ENCODE assay signal across 8 mouse cellular contexts in the genomic region with DNA sequence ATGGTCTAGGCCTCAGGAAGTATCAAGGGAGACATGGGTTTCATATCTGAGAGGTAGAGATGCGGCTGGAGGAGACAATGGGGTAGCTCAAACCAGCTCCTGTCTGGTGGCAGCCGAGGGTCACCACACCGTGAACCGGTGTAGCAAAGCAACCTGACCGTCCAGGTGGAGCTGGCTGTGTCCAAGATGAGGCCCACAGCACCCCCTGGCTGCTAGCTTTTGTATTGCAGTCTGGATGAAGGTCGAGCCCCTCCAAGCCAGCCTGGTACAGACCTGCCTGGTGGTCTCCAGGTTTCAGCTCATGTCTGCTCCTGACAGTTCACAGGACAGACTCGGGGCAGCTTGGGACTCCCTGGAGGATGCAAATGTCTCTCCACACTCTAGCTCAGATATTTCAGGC. TPM values are rescaled to one million over a fixed set of nuclear protein-coding genes. Genes with fewer than 3 reads are reported as not detected.
DNase-seq lines count a peak whose midpoint lies in the region; ATAC-seq and TF ChIP-seq lines count a peak whose summit lies in the region.

No protein-coding gene starts in this region.

- no peaks in the 10 kb centered on the region for H3K9me3 ChIP-seq in CH12.LX (replicated peaks; ENCODE audit: low read length)
- no peaks in the 10 kb centered on the region for H3K9me3 ChIP-seq in forebrain, embryonic 15.5 days
- no peaks in the 10 kb centered on the region for H3K9me3 ChIP-seq in lung, postnatal 0 days (ENCODE audit: low read length)

- in situ Hi-C loops in CH12.LX (cut with MboI; ENCODE audit: low pct_ligation_motif_present, low pct_unique_long_range_greater_than_20kb, low sequenced_read_pairs), result loop anchor here (5.0 kb wide), 1 partner anchor 107 kb away; no protein-coding TSS in a partner anchor

- H3K4me3 ChIP-seq in CH12.LX (replicated peaks in 1 of 3; ENCODE audit: low read depth in 2 of 3, low read length in 2 of 3, poor library complexity in 1 of 3), result no peak overlapping the region
- H3K4me3 ChIP-seq in forebrain, embryonic 15.5 days, result no peak overlapping the region
- H3K4me3 ChIP-seq in lung, postnatal 0 days (ENCODE audit: low read depth, low read length), result no peak overlapping the region

- ATAC-seq in cerebellum, adult (ENCODE audit: insufficient number of reproducible peaks, low FRiP score, low TSS enrichment), result 0 out of 2 replicates have a peak, but pooled peaks have one; percentile 20
- no peak for ATAC-seq in forebrain, embryonic 15.5 days (replicated peaks)
- no peak for ATAC-seq in lung, postnatal 0 days

- H3K4me1 ChIP-seq in CH12.LX (ENCODE audit: control insufficient read depth in 1 of 2, insufficient read depth in 2 of 2), result peaks cover 4 to 26% of the 10 kb centered on the region in 2 experiments; a peak in 3 of 4 replicates
- H3K4me1 ChIP-seq in forebrain, embryonic 15.5 days, result peaks cover 21% of the 10 kb centered on the region
- no peaks in the 10 kb centered on the region for H3K4me1 ChIP-seq in lung, postnatal 0 days (ENCODE audit: insufficient read depth, low read depth, low read length)

- H3K36me3 ChIP-seq in CH12.LX (replicated peaks in 1 of 2; ENCODE audit: control insufficient read depth in 1 of 2, insufficient read depth in 1 of 2, low read length in 1 of 2), result peaks cover 36 to 84% of the 10 kb centered on the region in 2 experiments
- H3K36me3 ChIP-seq in forebrain, embryonic 15.5 days, result peaks cover 30% of the 10 kb centered on the region
- H3K36me3 ChIP-seq in lung, postnatal 0 days (ENCODE audit: insufficient read depth, low read length), result peaks cover 21% of the 10 kb centered on the region; the same call in 1 of the 2 replicates

- no peak overlapping the region for H3K4me2 ChIP-seq in CH12.LX (ENCODE audit: insufficient read depth, low read depth, poor library complexity, severe bottlenecking)
- no peak overlapping the region for H3K4me2 ChIP-seq in forebrain, embryonic 15.5 days (replicated peaks)
- H3K4me2 ChIP-seq in lung, postnatal 0 days (replicated peaks; ENCODE audit: low read depth, low read length), result no peak overlapping the region

- DNase-seq in adrenal gland, adult (ENCODE audit: inconsistent age in 2 of 2, low spot score in 1 of 2), result peak; percentile 56 to 86
- DNase-seq in adrenal gland, adult 8-10 months, result no peak
- peak; percentile 26 for DNase-seq in CH12.LX (ENCODE audit: extremely low read depth)
- peak; percentile 86 for DNase-seq in kidney, postnatal 10 days
- DNase-seq in lung, postnatal 0 days (ENCODE audit: low spot score), result peak; percentile 36
- DNase-seq in spleen, adult 12 weeks (ENCODE audit: low spot score), result peak; percentile 33

- no peak for TF ChIP-seq POLR2A in CH12.LX (IDR thresholded peaks at IDR 0.05; ENCODE audit: low read depth, low read length)

- peak; percentile 59 to 73 for TF ChIP-seq CTCF in CH12.LX (conservative IDR thresholded peaks at IDR 0.05 in 1 of 2, IDR thresholded peaks at IDR 0.05 in 1 of 2; ENCODE audit: low read depth in 2 of 2, low read length in 2 of 2)
- TF ChIP-seq CTCF in lung, postnatal 0 days (IDR thresholded peaks at IDR 0.05), result peak; percentile 87

- no peaks in the 10 kb centered on the region for H3K27me3 ChIP-seq in CH12.LX (replicated peaks)
- no peaks in the 10 kb centered on the region for H3K27me3 ChIP-seq in forebrain, embryonic 15.5 days
- H3K27me3 ChIP-seq in lung, postnatal 0 days (replicated peaks; ENCODE audit: insufficient read depth, low read length), result no peaks in the 10 kb centered on the region

- dilution Hi-C loops in CH12.LX (cut with MboI; ENCODE audit: extremely low pct_ligation_motif_present, extremely low pct_unique_long_range_greater_than_20kb, low sequenced_read_pairs), result no loop called here

- peak; percentile 62 for TF ChIP-seq RAD21 in CH12.LX (IDR thresholded peaks at IDR 0.05; ENCODE audit: low read depth, low read length)

- 55% methylated on average over 7 of the region's 7 CpGs for WGBS in forebrain, embryonic 15.5 days
- whole genome bisulfite sequencing in lung, postnatal 0 days, result 47% methylated on average over 6 of the region's 7 CpGs

- H3K79me2 ChIP-seq in CH12.LX (replicated peaks; ENCODE audit: control insufficient read depth, extremely low read depth, insufficient read depth, poor library complexity, severe bottlenecking), result no peaks in the 10 kb centered on the region

- H3K9ac ChIP-seq in CH12.LX (ENCODE audit: insufficient read depth, low read depth), result no peak overlapping the region
- H3K9ac ChIP-seq in forebrain, embryonic 15.5 days (replicated peaks), result no peak overlapping the region
- no peak overlapping the region for H3K9ac ChIP-seq in lung, postnatal 0 days (replicated peaks; ENCODE audit: low read depth)

- H3K27ac ChIP-seq in CH12.LX (ENCODE audit: insufficient read depth, low read depth), result no peak overlapping the region
- H3K27ac ChIP-seq in forebrain, embryonic 15.5 days (replicated peaks), result peak overlapping the region; percentile 60
- no peak overlapping the region for H3K27ac ChIP-seq in lung, postnatal 0 days (ENCODE audit: low read length)

- no peak for TF ChIP-seq EP300 in CH12.LX (IDR thresholded peaks at IDR 0.05; ENCODE audit: low read length)
- TF ChIP-seq EP300 in lung, postnatal 0 days (IDR thresholded peaks at IDR 0.05), result no peak

TF ChIP-seq in CH12.LX, 34 proteins besides CTCF, POLR2A, EP300 and RAD21:
- TF ChIP-seq ZNF384 (IDR thresholded peaks at IDR 0.05; ENCODE audit: low read depth, low read length), result no peak
- TF ChIP-seq PAX5 (IDR thresholded peaks at IDR 0.05; ENCODE audit: low read length), result no peak
- peak; percentile 77 for TF ChIP-seq SMC3 (IDR thresholded peaks at IDR 0.05; ENCODE audit: low read depth, low read length)
- no peak for TF ChIP-seq CHD2 (IDR thresholded peaks at IDR 0.05; ENCODE audit: low read length)
- TF ChIP-seq MEF2A (IDR thresholded peaks at IDR 0.05; ENCODE audit: borderline replicate concordance, low read depth, low read length), result no peak
- TF ChIP-seq NELFE (IDR thresholded peaks at IDR 0.05; ENCODE audit: low read depth, low read length), result 0 out of 2 replicates have a peak, but pooled peaks have one; percentile 17
- TF ChIP-seq HCFC1 (IDR thresholded peaks at IDR 0.05; ENCODE audit: low read depth, low read length), result no peak
- TF ChIP-seq MAZ (IDR thresholded peaks at IDR 0.05; ENCODE audit: low read depth, low read length), result no peak
TF ChIP-seq in CH12.LX: peak in this region for 2.

RNA-seq across cellular contexts. Expression of gene Rflna, which starts 11.5 kb away (rescaled TPM):
- 1 to 10 TPM; 2.4 to 4.6 (median 3.4) TPM for total RNA-seq in adrenal gland, adult 8-10 months (2022)
- 0.08 and 0.17 TPM in 2 replicates for total RNA-seq in CH12.LX (2012; rRNA removed)
- not detected in 2 replicates for total RNA-seq in CH12.LX (2014; rRNA removed)
- polyA plus RNA-seq in CH12.LX (2012; ENCODE audit: insufficient read length, low read depth), result 0.46 TPM in 1 of 2 replicates, not detected in the other
- polyA plus RNA-seq in forebrain, embryonic 15.5 days (2015; fragmentation: Nextera tagmentation; extraction: Ambion mirVana), result 2.5 and 2.8 TPM in 2 replicates
- polyA plus RNA-seq in lung, postnatal 0 days (2015; fragmentation: Nextera tagmentation; extraction: Ambion mirVana), result 15.6 and 17.1 TPM in 2 replicates
